Mouse (Mus musculus) hindbrain, embryonic 12.5 days (tissue): ENCODE measurements around the gene Fn3krp. TPM values are rescaled to one million over a fixed set of nuclear protein-coding genes. Genes with fewer than 3 reads are reported as not detected.

Experiments used
- ATAC-seq: fragments of 200-750 bp; cut with Nextera tagmentation; 2 replicates; pipeline ENCODE4 v1.8.0; 2017; ENCODE audit warnings: moderate TSS enrichment; ENCODE audit not compliant: low FRiP score
- H3K27ac ChIP-seq: fragments of 300-500 bp; sonication (generic); 2 replicates; pipeline ENCODE4 v1.5.1; 2016; ENCODE audit warnings: mild to moderate bottlenecking
- H3K27me3 ChIP-seq: fragments of 300-500 bp; sonication (generic); 2 replicates; pipeline ENCODE4 v1.6.1; 2016; ENCODE audit warnings: mild to moderate bottlenecking
- H3K36me3 ChIP-seq: fragments of 300-500 bp; sonication (generic); 2 replicates; pipeline ENCODE4 v1.6.1; 2016; ENCODE audit warnings: mild to moderate bottlenecking
- H3K4me1 ChIP-seq: fragments of 300-500 bp; sonication (generic); 2 replicates; pipeline ENCODE4 v1.6.1; 2016
- H3K4me2 ChIP-seq: fragments of 300-500 bp; sonication (generic); replicated peaks from 2 replicates; pipeline ENCODE4 v1.6.1; 2016; ENCODE audit warnings: mild to moderate bottlenecking
- H3K4me3 ChIP-seq: fragments of 300-500 bp; sonication (generic); 2 replicates; pipeline ENCODE4 v1.5.1; 2016; ENCODE audit warnings: mild to moderate bottlenecking
- H3K9ac ChIP-seq: fragments of 300-500 bp; sonication (generic); 2 replicates; pipeline ENCODE4 v1.6.1; 2016; ENCODE audit warnings: mild to moderate bottlenecking, moderate library complexity
- H3K9me3 ChIP-seq: fragments of 300-500 bp; sonication (generic); replicated peaks from 2 replicates; pipeline ENCODE4 v1.6.1; 2016; ENCODE audit warnings: mild to moderate bottlenecking
- WGBS: fragments of 180-500 bp; shearing (Covaris S2); methylation state at CpG from one replicate; pipeline ENCODE4 v1.1.7; 2016; 5-methylcytosine and 5-hydroxymethylcytosine counted together
- microRNA-seq: library from miRNA; unstranded; fragments of <30 nt; microRNA quantifications from one replicate; pipeline ENCODE4, GENCODE M21; 2017
- polyA plus RNA-seq: library from polyadenylated mRNA; unstranded; fragments of >200 nt; fragmentation: Nextera tagmentation; extraction: Ambion mirVana; gene quantifications from 2 replicates; pipeline ENCODE4 v1.2.1, GENCODE M21; 2016

Fn3krp gene
- polyA plus RNA-seq, 1 experiment from 2014 or later, result 8.5 TPM

DNA sequence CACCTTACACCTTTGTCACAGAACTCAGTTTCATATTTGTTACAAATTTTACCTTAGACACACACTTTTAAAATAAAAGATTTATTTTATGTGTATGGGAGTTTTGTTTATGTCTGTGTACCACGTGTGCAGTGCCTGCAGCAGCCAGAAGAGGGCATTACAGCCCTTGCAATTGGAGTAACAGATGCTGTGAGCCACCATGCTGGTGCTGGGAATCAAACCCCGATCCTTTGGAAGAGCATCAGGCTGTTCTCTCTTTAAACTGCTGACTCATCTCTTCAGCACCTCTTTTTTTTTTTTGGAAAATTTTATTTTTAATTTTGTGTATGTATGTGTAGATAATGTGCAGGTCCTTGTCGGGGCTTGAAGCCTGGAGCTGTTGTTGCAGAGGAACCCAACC is 36.7 kb downstream of the Fn3krp start:
- WGBS, result 93% methylated on average over 3 of the region's 3 CpGs

DNA sequence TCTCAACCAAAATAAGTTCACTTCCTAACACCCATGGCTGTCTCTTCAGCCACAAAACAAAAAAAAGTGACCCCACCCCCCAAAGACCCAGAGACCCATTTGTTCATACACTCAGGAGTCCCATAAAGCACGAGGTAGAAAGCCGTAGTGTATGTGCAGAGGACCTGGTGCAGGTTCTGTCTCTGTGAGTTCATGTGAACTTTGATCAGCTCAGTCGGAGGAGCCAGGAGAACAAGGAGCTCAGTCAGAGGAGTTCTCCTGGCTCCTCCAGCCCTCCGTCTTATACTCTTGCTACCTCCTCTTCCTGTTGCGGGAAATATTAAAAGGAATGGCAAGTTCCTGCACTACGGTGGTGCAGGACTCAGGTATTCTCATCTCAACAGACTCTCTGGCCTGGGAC is 46.2 kb downstream of the Fn3krp start:
- no peaks in the 10 kb centered on the region for H3K4me1 ChIP-seq
- H3K27me3 ChIP-seq, result no peaks in the 10 kb centered on the region
- H3K9me3 ChIP-seq, result no peaks in the 10 kb centered on the region
- H3K27ac ChIP-seq, result no peak overlapping the region
- H3K4me2 ChIP-seq, result no peak overlapping the region
- peaks cover 52% of the 10 kb centered on the region for H3K36me3 ChIP-seq
- no peak for ATAC-seq
- 97% methylated on average over 6 of the region's 6 CpGs for WGBS
- H3K9ac ChIP-seq, result no peak overlapping the region
- no peak overlapping the region for H3K4me3 ChIP-seq

More for the DNA sequence above, 36.7 kb downstream of the Fn3krp start:
- peaks cover 54% of the 10 kb centered on the region for H3K36me3 ChIP-seq
- no peak overlapping the region for H3K4me3 ChIP-seq
- ATAC-seq, result no peak
- H3K27ac ChIP-seq, result no peak overlapping the region
- H3K4me2 ChIP-seq, result no peak overlapping the region
- H3K4me1 ChIP-seq, result peaks cover 4% of the 10 kb centered on the region
- no peaks in the 10 kb centered on the region for H3K27me3 ChIP-seq
- H3K9me3 ChIP-seq, result no peaks in the 10 kb centered on the region
- H3K9ac ChIP-seq, result no peak overlapping the region

DNA sequence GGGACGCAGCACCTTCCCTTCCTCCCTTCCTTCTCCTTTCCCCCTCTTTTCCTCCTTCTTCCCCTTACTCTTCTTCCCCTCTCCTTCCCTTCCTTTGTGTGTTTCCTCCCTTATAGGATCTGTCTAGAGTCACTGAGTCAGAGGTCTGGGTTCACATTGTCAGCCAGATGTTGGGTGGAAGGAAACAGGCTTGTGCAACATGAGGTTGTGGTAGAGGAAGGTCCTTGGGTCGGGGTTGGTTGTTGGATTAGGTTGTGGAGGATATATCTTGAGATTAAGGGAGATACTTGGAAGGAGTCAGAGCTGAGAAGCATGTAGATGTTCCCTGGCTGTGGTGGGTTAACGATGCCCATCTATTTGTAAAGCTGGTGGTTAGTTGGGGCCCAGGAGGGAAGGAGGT is 53.6 kb downstream of the Fn3krp start:
- H3K9me3 ChIP-seq, result no peaks in the 10 kb centered on the region
- peaks cover 31% of the 10 kb centered on the region for H3K36me3 ChIP-seq
- no peak overlapping the region for H3K9ac ChIP-seq
- no peaks in the 10 kb centered on the region for H3K27me3 ChIP-seq
- no peaks in the 10 kb centered on the region for H3K4me1 ChIP-seq
- no peak overlapping the region for H3K4me3 ChIP-seq
- H3K4me2 ChIP-seq, result no peak overlapping the region
- 94% methylated on average over 3 of the region's 3 CpGs for WGBS
- no peak for ATAC-seq
- no peak overlapping the region for H3K27ac ChIP-seq

DNA sequence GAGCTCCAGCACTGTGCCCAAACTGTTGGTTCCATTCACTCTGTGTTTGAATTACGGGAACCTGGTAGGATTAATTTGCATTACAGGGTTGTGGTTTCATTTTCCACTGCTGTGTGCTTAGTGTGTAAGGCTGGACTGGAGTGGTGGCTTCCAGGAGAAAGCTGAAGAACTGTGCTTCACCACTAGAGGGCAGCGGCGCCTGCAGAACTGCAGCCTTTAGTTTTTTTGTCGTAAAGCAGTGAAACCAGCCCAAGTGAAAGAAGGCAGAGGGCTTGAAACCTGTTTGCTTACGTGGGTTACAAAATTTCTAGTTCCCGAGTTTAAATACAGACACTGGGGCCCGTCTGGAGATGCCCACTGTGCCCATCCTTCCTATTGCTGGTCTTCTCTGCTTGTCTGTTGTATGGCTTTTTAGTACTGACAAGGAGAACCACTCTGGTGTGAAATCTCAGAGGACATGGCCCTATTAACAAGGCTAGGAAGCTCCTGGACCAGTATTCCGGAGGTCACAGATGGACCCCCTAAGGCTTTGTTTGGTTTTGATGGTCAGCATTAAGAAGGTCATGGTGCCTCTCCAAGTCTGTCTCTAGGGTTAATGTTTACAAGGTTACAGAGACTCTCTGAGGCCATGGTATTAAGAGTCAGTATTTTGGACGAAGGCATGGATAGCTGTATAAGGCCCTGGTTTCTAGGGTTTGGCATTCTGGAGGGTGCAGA is 54.7 kb downstream of the Fn3krp start:
- H3K4me3 ChIP-seq, result no peak overlapping the region
- 35% methylated on average over 9 of the region's 9 CpGs for WGBS
- H3K36me3 ChIP-seq, result peaks cover 28% of the 10 kb centered on the region
- H3K27me3 ChIP-seq, result no peaks in the 10 kb centered on the region
- H3K4me2 ChIP-seq, result no peak overlapping the region
- H3K9me3 ChIP-seq, result no peaks in the 10 kb centered on the region
- H3K4me1 ChIP-seq, result no peaks in the 10 kb centered on the region
- no peak overlapping the region for H3K9ac ChIP-seq
- no peak overlapping the region for H3K27ac ChIP-seq
- no peak for ATAC-seq

DNA sequence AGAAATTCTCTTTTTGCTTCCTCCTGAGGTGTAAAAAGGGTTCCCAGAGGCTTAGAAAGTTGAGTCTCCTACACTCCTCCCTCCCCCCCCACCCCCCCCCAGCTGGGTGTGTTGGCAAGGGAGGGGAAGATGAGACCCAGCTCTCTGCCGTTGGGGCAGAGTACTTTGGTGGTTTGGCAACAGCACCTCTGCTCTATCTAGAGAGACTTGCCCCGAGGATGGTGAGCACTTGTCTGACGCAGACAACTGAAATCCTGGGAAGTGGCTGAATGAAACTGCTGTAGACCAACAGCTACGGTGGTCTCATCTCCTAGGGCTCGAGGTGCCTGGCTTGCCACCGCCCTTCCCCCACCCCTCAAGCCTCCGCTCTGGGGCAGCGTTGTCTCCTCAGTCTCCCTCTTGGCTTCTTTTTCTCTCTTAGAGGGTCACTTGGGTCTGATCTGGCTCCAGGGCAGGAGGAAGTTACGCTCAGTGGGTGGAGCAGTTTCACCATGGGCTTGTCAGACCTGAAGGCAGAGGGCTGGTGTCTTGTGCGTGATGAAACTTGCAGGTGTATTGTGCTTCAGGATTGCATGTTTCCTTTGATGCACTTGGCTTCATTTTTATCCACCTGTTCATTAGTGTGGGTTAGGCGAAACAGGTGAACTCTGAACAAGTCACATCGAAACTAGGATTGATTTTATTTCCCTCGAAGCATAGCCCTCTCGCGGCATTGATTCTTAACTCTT is 58.4 kb downstream of the Fn3krp start:
- WGBS, result 96% methylated on average over 15 of the region's 15 CpGs
- H3K36me3 ChIP-seq, result peaks cover 32% of the 10 kb centered on the region; the same call in 1 of the 2 replicates
- ATAC-seq, result no peak

More for the DNA sequence above, 58.4 kb downstream of the Fn3krp start:
- no peak overlapping the region for H3K9ac ChIP-seq
- H3K9me3 ChIP-seq, result no peaks in the 10 kb centered on the region
- H3K27ac ChIP-seq, result no peak overlapping the region
- H3K4me3 ChIP-seq, result no peak overlapping the region
- H3K27me3 ChIP-seq, result no peaks in the 10 kb centered on the region
- H3K4me2 ChIP-seq, result no peak overlapping the region
- no peaks in the 10 kb centered on the region for H3K4me1 ChIP-seq

Small RNA genes within 50 kb of the gene (microRNA-seq; reads per million reads assigned to microRNA genes)
- not detected for gene Mir7236

Other genes with a start within 250 kb of the Fn3krp start
- gene Hexdc, start 217.0 kb upstream of the Fn3krp start, polyA plus RNA-seq, result 9.6 and 11.7 TPM in 2 replicates
- gene Ogfod3, start 216.7 kb upstream of the Fn3krp start, polyA plus RNA-seq, result 17.7 and 19.2 TPM in 2 replicates
- 40.6 and 40.8 TPM in 2 replicates for gene Cybc1, start 192.1 kb upstream of the Fn3krp start, polyA plus RNA-seq
- gene Narf, start 184.1 kb upstream of the Fn3krp start, polyA plus RNA-seq, result 86.0 and 87.3 TPM in 2 replicates
- gene Foxk2, start 161.4 kb upstream of the Fn3krp start, polyA plus RNA-seq, result 10.7 and 11.1 TPM in 2 replicates
- gene Wdr45b, start 67.0 kb upstream of the Fn3krp start, polyA plus RNA-seq, result 82.3 and 88.7 TPM in 2 replicates
- 6.7 and 7.2 TPM in 2 replicates for gene Rab40b, start 33.1 kb upstream of the Fn3krp start, polyA plus RNA-seq
- 1.9 and 2.8 TPM in 2 replicates for gene Fn3k, start 13.5 kb downstream of the Fn3krp start, polyA plus RNA-seq
- gene Tbcd, start 30.5 kb downstream of the Fn3krp start, polyA plus RNA-seq, result 60.0 and 61.6 TPM in 2 replicates
- 0.59 and 1.1 TPM in 2 replicates for gene Zfp750, start 97.9 kb downstream of the Fn3krp start, polyA plus RNA-seq